Mouse (Mus musculus) ovary, adult 10 weeks (tissue): ENCODE results near the gene 5730522E02Rik. TPM values are rescaled to one million over a fixed set of nuclear protein-coding genes. Genes with fewer than 3 reads are reported as not detected.

Experiments used
- polyA plus RNA-seq: library from polyadenylated mRNA; stranded (reverse); fragments of 350-450 nt; fragmentation: Illumina TruSeq; extraction: RNeasy Lipid Tissue Mini Kit (QIAGEN cat#74804); gene quantifications from one replicate; pipeline ENCODE4 v1.2.3, GENCODE M21; 2014

The 5730522E02Rik gene
- polyA plus RNA-seq, result 0.17 TPM

DNA sequence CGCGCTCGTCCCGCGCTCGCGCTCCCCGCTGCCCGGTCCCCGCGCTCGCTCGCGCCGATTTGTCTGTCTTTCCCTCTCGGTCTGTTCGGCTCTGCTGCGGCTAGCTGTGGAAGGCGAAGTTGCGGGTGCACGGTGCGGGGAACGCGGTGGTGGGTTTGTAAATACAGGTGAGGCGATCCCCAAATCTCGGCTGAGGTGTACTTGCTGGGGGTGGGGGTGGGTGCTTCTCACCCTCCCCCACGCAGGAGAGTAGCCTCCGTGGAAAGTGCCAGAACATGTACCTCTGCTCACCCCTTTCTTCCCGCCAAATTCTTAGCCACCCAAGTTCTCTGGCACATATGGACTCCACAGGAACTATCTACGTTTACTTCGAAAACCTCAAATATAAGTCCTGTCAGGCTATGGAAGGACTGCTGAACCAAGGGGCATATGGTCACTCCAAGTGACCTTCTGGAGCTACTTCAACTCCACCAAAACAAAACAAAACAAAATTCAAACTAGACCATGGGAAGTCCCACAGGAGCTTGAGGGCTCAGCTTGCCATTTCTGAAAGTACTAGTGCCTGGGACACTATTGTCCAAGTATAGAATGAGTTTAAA lies at the start of gene 5730522E02Rik:
Gene 5730522E02Rik, minus strand, starts transcription at position 182 of the 599 bp plus-strand sequence.

Other genes starting within 250 kb of the 5730522E02Rik start
- 20.9 TPM for gene Fancl, start 175.4 kb upstream of the 5730522E02Rik start, polyA plus RNA-seq